Mouse (Mus musculus) frontal cortex, postnatal 14 days (tissue): ENCODE data around the gene Proca1.
"Not testable (repeated sequence)": the region's sequence is repeated elsewhere in the genome, so short reads cannot be mapped to it uniquely, and the experiment has no call there.

Experiments used
- DNase-seq, 2 experiments: peaks; one replicate each; pipeline ENCODE4 v3.0.0; 2022; ENCODE audit warnings: low spot score in 2 of 2

The Proca1 gene

GRCm38 (mm10) chr11:78182450-78182849 lies 10.7 kb upstream of the Proca1 start:
- DNase-seq = no peak

GRCm38 (mm10) chr11:78182961-78183844 lies 10.0 kb upstream of the Proca1 start, which contains the start of gene Rpl23a:
Gene Rpl23a, minus strand, starts transcription at chr11:78183584.
- DNase-seq = peak; percentile 83 to 85

GRCm38 (mm10) chr11:78183884-78184514 lies 9.2 kb upstream of the Proca1 start:
- no peak for DNase-seq

DNA sequence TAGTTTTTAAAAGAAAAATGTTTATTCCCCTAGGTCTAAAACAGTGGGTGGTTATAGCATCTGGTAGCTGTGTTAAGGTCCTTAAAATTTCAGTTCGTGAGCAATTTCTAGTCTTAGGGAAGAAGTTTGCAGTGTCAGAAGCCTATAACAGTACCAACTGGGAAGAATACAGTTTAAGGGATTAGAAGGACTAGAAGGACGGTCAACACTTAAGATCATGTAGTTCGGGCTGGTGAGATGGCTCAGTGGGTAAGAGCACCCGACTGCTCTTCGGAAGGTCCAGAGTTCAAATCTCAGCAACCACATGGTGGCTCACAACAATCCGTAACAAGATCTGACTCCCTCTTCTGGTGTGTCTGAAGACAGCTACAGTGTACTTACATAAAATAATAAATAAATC lies 8.5 kb upstream of the Proca1 start:
- DNase-seq = not testable (repeated sequence)

- DNase-seq = peak; percentile 73
Observed at GRCm38 (mm10) chr11:78188331-78189233, 4.6 kb upstream of the Proca1 start, which contains the start of gene Rab34. Gene Rab34, plus strand, starts transcription at chr11:78188430.

- DNase-seq = peak; percentile 74 to 82
Observed at GRCm38 (mm10) chr11:78189234-78190040, 3.8 kb upstream of the Proca1 start.

GRCm38 (mm10) chr11:78190041-78190440 lies 3.2 kb upstream of the Proca1 start:
- DNase-seq = no peak

DNA sequence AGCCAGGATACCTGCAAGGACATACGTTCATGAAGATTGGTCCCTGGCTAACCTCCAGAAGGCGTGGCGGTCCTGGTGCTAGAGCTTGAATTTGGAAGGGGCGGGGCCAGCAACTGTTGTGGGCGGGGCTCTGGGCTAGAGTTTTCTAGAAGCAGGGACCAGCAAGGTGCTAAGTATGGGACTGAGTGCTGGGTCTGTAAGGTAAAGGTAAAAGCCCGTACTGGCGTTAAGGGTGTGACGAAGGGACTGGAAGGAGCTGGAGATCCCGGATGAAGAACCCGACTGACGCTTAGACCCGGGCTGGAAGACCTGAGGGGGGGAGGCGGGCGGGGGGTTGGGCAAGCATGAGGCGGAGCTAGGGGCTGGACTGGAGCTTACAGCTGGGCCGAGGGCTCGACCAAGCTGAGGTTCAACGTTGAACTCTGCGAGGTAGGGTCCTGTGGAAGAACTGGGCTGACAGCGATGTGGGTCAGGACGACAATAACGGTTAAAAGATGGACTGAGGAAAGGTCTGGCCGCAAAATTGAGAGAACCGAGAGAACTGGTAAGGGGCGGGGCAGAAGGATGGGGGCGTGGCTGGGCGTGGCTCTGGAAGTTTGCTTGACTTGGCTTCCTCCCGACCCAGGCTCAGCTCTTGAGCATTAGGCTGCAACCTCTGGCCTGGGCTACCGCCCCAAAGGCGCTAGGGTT lies 1.4 kb downstream of the Proca1 start:
- no peak for DNase-seq

DNA sequence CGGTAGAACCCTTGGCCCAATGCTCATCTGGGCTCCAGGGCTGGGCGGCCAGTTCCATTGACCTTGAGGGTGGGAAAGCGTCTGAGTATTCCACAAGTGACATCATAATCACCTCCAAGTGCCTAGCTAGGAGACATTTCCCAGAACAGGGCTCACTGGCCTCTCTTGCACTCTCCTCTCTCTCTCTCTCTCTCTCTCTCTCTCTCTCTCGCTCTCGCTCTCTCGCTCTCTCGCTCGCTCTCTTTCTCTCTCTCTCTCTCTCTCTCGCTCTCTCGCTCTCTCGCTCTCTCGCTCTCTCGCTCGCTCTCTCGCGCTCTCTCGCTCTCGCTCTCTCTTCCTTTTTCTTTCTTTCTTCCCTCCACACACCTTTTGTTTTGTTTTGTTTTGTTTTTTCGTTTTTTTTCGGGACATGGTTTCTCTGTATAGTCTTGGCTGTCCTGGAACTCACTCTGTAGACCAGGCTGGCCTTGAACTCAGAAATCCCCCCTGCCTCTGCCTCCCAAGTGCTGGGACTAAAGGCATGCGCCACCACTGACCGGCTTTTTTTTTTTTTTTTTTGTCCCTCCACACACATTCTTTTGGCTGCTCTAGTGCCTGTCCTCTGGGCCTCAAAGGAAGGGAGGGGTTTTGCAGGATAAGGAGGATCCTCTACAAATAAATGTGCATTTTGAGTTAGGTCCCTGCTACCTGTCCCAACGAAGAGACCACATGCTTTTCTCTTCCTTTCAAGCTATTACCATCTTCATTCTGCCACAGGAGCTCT lies 2.1 kb downstream of the Proca1 start:
- no peak for DNase-seq

DNA sequence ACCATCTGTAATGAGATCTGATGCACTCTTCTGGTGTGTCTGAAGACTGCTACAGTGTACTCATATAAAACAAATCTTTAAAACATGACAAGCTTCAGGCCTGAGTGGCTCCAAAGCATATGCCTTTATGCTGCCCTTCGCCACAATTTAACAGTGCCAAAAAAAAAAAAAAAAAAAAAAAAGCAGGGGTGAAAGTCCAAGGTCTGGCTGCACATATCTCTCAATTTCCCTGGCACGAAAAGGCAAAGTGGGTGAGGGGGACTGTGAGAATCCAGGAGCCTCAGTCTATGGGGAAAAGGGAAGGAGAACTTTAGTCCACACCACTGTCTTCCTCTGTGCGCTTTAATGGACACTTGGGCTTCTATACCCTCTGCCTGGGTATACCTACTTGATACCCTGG lies 9.2 kb downstream of the Proca1 start:
- no peak for DNase-seq

DNA sequence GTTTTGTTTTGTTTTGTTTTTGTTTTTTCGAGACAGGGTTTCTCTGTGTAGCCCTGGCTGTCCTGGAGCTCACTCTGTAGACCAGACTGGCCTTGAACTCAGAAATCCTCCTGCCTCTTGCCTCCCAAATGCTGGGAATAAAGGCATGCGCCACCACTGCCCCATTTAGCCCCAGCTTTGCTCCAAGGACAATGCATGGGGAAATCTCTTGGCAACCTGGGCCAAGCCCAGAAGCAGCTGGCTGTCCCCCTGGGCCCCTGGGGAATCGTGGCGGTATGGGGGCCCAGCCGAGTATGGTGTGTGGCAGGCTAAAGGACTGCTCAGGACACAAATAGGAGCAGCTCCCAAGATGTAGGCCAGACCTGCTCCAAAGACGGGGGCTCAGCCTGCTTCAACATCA lies 11.1 kb downstream of the Proca1 start:
- DNase-seq = no peak

DNA sequence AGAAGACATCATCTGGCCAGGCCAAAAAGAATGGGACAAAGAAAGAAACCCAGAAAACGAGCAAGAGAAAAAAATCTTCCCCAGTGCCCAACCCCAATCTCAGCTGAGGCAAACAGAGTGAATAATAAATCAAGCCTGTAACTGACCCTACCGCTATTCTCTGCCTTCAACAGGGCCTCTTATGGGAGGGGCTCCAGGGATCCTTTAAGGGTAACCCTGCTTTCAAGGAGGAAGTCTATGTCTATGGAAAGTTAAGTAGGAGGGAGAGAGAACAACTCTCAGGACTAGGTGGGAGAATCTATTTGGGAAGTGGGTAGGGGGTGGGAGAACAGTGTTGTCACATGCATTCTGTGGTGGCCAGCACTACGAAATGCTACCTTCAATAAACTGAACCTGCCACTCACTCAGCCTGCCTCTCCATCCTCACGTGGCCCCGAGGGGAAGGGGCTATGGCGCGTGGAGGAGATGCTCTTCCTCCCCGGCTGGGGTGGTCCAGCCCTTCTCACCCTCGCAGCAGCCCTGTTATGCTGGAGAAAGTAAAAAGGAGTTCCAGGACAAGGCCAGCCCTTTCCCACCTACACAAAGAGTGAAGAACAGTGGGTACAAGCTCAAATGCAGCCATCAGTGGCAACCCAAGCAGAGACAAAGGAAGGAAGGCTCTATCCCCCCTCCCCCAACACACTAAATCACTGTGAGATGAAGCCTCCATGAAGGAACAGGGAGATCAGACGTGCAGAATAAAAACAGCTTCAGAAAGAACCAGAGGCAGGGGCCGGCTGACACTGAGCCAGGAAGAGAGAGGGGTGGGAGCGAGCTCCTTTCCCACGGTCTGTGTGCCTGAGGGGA lies 12.4 kb downstream of the Proca1 start:
- DNase-seq = no peak

- no peak for DNase-seq
Observed at GRCm38 (mm10) chr11:78207190-78207589, 14.0 kb downstream of the Proca1 start.

DNA sequence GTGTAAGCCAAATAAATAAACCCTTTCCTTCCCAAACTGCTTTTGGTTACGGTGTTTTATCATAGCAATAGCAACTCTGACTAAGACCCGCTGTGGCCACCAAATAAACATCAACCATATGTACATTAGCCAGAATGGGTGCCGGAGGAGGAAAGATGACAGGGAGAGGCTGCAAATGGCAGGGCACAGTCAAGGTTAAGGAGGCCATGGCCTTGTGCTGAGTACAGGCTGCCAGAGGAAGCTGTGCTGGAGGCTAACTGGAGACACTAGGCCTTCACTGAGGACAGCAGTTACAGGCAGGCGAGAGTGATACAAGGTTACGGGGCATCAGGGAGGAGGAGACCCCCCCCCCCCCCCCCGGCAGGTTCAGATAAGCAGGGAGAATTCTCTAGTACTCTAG lies 16.7 kb downstream of the Proca1 start:
- no peak for DNase-seq

GRCm38 (mm10) chr11:78210615-78211014 lies 17.4 kb downstream of the Proca1 start:
- DNase-seq = no peak

DNA sequence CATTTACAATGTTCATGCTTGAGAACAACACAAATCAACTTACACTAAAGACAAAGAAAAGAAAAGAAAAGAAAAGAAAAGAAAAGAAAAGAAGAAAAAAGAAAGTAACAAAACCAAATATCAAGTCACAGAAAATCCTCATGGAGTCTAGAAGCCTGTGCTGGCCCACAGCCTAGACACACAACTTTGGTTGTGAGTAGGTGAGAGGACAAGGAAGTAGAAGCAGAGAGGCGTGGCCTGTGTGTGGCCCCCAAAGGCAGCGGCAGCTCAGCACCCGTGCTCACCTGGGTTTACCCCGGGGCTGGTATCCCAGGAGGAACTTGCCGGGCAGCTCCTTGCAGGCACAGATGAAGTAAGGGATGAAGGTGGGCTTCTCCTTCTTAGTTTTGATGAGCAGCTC lies 18.3 kb downstream of the Proca1 start:
- no peak for DNase-seq

GRCm38 (mm10) chr11:78213086-78213817 lies 20.1 kb downstream of the Proca1 start:
- DNase-seq = no peak

DNA sequence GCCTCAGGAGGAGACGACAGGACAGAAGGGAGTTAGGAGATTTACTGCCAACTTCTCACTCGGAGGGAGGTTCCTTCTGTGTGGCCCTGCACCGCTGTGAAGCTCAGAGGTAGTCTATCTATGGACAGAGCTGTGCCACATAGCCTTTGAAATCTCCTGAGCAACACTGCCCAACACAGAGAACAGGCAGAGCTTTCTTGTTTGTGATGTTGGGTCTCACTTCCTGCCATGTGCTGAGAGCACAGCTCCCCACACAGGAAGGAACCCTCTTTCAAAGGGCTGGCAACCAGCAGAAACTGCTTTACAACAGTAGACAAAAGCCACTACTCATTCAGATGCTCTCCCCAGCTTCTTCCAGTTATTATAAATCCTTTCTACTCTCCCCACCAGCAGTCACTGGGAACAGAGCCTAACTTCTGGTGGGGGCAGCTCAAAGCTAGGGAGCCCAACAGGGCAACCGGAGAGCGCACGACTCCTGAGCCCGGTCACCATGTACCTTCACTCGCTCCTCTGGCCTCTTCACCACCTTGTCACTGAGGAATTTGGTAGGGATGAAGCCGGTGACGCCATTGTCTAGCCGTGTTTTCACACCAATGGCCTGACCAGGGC lies 22.6 kb downstream of the Proca1 start:
- DNase-seq = no peak
